Mouse (Mus musculus): ENCODE data around the gene Bmpr1a. TPM values are rescaled to one million over a fixed set of nuclear protein-coding genes. Genes with fewer than 3 reads are reported as not detected.

Bmpr1a gene
- polyA plus RNA-seq, 2 experiments = 2.8 to 3.2 TPM

- Histone ChIP-seq H3K4me1 (replicated peaks; ENCODE audit: control insufficient read depth in 2 of 2, insufficient read depth in 2 of 2, low read length in 1 of 2) (no peaks in the 10 kb centered on the region), H3K4me2 (ENCODE audit: low read depth) (no peak overlapping the region), H3K4me3 (ENCODE audit: insufficient read depth in 1 of 2, low read depth in 2 of 2, low read length in 2 of 2) (no peak overlapping the region), H3K27ac (no peak overlapping the region), H3K27me3 (ENCODE audit: control insufficient read depth, insufficient read depth, low read length) (no peaks in the 10 kb centered on the region), H3K36me3 (replicated peaks; ENCODE audit: control insufficient read depth, insufficient read depth, low read depth) (no peaks in the 10 kb centered on the region), H3K9ac (replicated peaks) (no peak overlapping the region), H3K9me3 (ENCODE audit: control insufficient read depth, low read length) (no peaks in the 10 kb centered on the region)
- TF ChIP-seq CTCF (IDR thresholded peaks at IDR 0.05; ENCODE audit: low read depth) (peak; percentile 41; the same call in 1 of the 2 replicates), EP300 (IDR thresholded peaks at IDR 0.05; ENCODE audit: low read depth) (no peak)
- DNase-seq (ENCODE audit: low read depth in 3 of 3, low spot score in 3 of 3) (no peak), ATAC-seq (ENCODE audit: insufficient read depth) (no peak)
- 41% methylated on average over 1 of the region's 1 CpGs for WGBS (ENCODE audit: insufficient replicate concordance)
These were observed 44.3 kb downstream of the Bmpr1a start for GRCm38 (mm10) chr14:34458880-34459279.

DNA sequence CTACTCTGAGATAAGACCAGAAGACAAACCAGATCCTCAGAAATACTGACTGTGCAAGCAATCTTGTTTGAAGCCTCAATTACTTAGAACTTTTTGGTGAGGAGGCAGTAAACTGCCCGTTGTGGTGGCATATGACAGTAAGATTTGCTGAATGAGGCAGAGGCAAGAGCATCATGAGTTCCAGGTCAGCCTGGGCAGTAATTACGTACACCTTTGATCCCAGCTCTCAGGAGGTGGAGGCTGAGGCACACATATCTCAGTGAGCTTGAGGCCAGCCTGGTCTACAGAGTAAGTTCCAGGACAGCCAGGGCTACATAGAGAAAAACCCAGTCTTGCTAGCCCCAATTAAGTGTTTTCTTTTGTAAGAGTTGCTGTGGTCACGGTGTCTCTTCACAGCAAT lies 48.9 kb downstream of the Bmpr1a start:
- no peak for ATAC-seq (ENCODE audit: insufficient read depth)
- whole genome bisulfite sequencing (ENCODE audit: insufficient replicate concordance) = 57% methylated on average over 3 of the region's 3 CpGs

GRCm38 (mm10) chr14:34453648-34454047 lies 49.5 kb downstream of the Bmpr1a start:
- H3K4me3 ChIP-seq (ENCODE audit: insufficient read depth in 1 of 2, low read depth in 2 of 2, low read length in 2 of 2) = no peak overlapping the region
- no peak for DNase-seq (ENCODE audit: low read depth in 3 of 3, low spot score in 3 of 3)
- WGBS (ENCODE audit: insufficient replicate concordance) = 33% methylated on average over 6 of the region's 6 CpGs
- H3K9me3 ChIP-seq (ENCODE audit: control insufficient read depth, low read length) = no peaks in the 10 kb centered on the region
- no peak overlapping the region for H3K9ac ChIP-seq (replicated peaks)
- H3K36me3 ChIP-seq (replicated peaks; ENCODE audit: control insufficient read depth, insufficient read depth, low read depth) = no peaks in the 10 kb centered on the region
- H3K27me3 ChIP-seq (ENCODE audit: control insufficient read depth, insufficient read depth, low read length) = no peaks in the 10 kb centered on the region
- TF ChIP-seq EP300 (IDR thresholded peaks at IDR 0.05; ENCODE audit: low read depth) = no peak
- TF ChIP-seq CTCF (IDR thresholded peaks at IDR 0.05; ENCODE audit: low read depth) = no peak
- no peaks in the 10 kb centered on the region; a peak in 1 of 4 replicates for H3K4me1 ChIP-seq (replicated peaks; ENCODE audit: control insufficient read depth in 2 of 2, insufficient read depth in 2 of 2, low read length in 1 of 2)
- H3K4me2 ChIP-seq (ENCODE audit: low read depth) = no peak overlapping the region
- no peak for ATAC-seq (ENCODE audit: insufficient read depth)
- no peak overlapping the region for H3K27ac ChIP-seq

More for the DNA sequence above, 48.9 kb downstream of the Bmpr1a start:
- TF ChIP-seq EP300 (IDR thresholded peaks at IDR 0.05; ENCODE audit: low read depth) = no peak
- TF ChIP-seq CTCF (IDR thresholded peaks at IDR 0.05; ENCODE audit: low read depth) = no peak
- H3K9ac ChIP-seq (replicated peaks) = no peak overlapping the region
- no peak for DNase-seq (ENCODE audit: low read depth in 3 of 3, low spot score in 3 of 3)
- H3K4me3 ChIP-seq (ENCODE audit: insufficient read depth in 1 of 2, low read depth in 2 of 2, low read length in 2 of 2) = no peak overlapping the region
- H3K4me2 ChIP-seq (ENCODE audit: low read depth) = no peak overlapping the region
- H3K9me3 ChIP-seq (ENCODE audit: control insufficient read depth, low read length) = no peaks in the 10 kb centered on the region
- H3K27me3 ChIP-seq (ENCODE audit: control insufficient read depth, insufficient read depth, low read length) = no peaks in the 10 kb centered on the region
- no peaks in the 10 kb centered on the region; a peak in 1 of 4 replicates for H3K4me1 ChIP-seq (replicated peaks; ENCODE audit: control insufficient read depth in 2 of 2, insufficient read depth in 2 of 2, low read length in 1 of 2)
- no peak overlapping the region for H3K27ac ChIP-seq
- H3K36me3 ChIP-seq (replicated peaks; ENCODE audit: control insufficient read depth, insufficient read depth, low read depth) = no peaks in the 10 kb centered on the region

DNA sequence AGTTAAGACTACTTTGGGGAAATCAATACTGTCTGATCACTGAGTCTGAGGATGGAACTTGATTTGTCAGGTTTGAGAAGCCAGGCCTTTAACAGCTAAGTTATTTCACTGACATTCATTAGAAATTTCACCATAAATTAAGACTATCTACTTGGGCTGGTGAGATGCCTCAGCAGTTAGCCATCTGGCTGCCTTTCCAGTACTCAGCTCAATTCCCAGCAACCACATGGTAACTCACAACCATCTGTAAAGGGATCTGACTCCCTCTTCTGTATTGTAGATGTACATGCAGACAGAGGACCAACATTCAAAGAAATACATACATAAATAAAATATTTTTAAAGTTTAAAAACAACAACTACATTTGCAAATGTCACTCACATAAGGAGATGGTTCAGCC lies 51.3 kb downstream of the Bmpr1a start:
- Histone ChIP-seq H3K36me3 (replicated peaks; ENCODE audit: control insufficient read depth, insufficient read depth, low read depth) (no peaks in the 10 kb centered on the region), H3K4me3 (ENCODE audit: insufficient read depth in 1 of 2, low read depth in 2 of 2, low read length in 2 of 2) (no peak overlapping the region), H3K27me3 (ENCODE audit: control insufficient read depth, insufficient read depth, low read length) (no peaks in the 10 kb centered on the region), H3K9me3 (ENCODE audit: control insufficient read depth, low read length) (no peaks in the 10 kb centered on the region), H3K27ac (no peak overlapping the region), H3K4me1 (replicated peaks; ENCODE audit: control insufficient read depth in 2 of 2, insufficient read depth in 2 of 2, low read length in 1 of 2) (no peaks in the 10 kb centered on the region; a peak in 1 of 4 replicates), H3K9ac (replicated peaks) (no peak overlapping the region), H3K4me2 (ENCODE audit: low read depth) (no peak overlapping the region)
- TF ChIP-seq CTCF (IDR thresholded peaks at IDR 0.05; ENCODE audit: low read depth) (no peak), EP300 (IDR thresholded peaks at IDR 0.05; ENCODE audit: low read depth) (no peak)
- DNase-seq (ENCODE audit: low read depth in 3 of 3, low spot score in 3 of 3) (no peak), ATAC-seq (ENCODE audit: insufficient read depth) (no peak)

- H3K27ac ChIP-seq = no peak overlapping the region
- H3K4me2 ChIP-seq (ENCODE audit: low read depth) = no peak overlapping the region
- TF ChIP-seq EP300 (IDR thresholded peaks at IDR 0.05; ENCODE audit: low read depth) = no peak
- no peak for TF ChIP-seq CTCF (IDR thresholded peaks at IDR 0.05; ENCODE audit: low read depth)
- 70% methylated on average over 5 of the region's 5 CpGs for WGBS (ENCODE audit: insufficient replicate concordance)
- H3K9ac ChIP-seq (replicated peaks) = no peak overlapping the region
- no peaks in the 10 kb centered on the region for H3K36me3 ChIP-seq (replicated peaks; ENCODE audit: control insufficient read depth, insufficient read depth, low read depth)
- ATAC-seq (ENCODE audit: insufficient read depth) = no peak
- no peaks in the 10 kb centered on the region; a peak in 1 of 4 replicates for H3K4me1 ChIP-seq (replicated peaks; ENCODE audit: control insufficient read depth in 2 of 2, insufficient read depth in 2 of 2, low read length in 1 of 2)
- H3K9me3 ChIP-seq (ENCODE audit: control insufficient read depth, low read length) = no peaks in the 10 kb centered on the region
- DNase-seq (ENCODE audit: low read depth in 3 of 3, low spot score in 3 of 3) = no peak
- H3K27me3 ChIP-seq (ENCODE audit: control insufficient read depth, insufficient read depth, low read length) = no peaks in the 10 kb centered on the region
- H3K4me3 ChIP-seq (ENCODE audit: insufficient read depth in 1 of 2, low read depth in 2 of 2, low read length in 2 of 2) = no peak overlapping the region
These were observed 52.7 kb downstream of the Bmpr1a start for GRCm38 (mm10) chr14:34450451-34450850.
